Comparison of ENCODE assay signal across 9 mouse cellular contexts in the genomic region with DNA sequence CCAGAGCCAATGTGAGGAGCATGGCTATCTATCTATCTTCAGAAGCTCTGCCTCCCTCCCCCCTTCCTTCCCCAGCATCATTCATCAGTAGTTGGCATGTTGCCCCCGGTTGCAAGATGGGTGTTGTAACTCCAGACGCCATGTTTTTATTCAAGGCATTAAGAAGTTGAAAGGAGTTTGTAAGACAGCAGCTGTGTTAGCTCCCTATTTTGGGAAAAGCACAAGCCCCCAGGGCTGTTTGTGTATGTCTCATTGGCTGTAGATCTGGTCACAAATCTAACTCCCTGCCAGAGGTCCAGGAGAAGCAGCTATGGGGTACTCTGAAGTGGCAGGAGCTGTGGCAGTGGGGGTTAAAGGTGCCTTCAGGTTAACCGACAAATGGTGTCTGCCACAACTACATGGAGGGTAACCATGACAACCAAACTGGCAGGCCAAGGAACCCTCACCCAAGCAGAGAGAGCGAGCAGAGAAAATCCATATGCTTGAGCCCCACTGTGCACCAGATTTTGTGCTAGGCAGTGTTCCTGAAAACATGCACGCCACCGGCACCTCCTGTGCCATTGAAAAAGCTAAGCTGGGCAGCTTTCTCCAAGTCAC.
DNase-seq lines count a peak whose midpoint lies in the region; ATAC-seq and TF ChIP-seq lines count a peak whose summit lies in the region.
"Had no signal": no experiment of that assay in that cellular context is flagged by ENCODE, and none has a peak within 500 bp of the region (broad histone marks: within the 10 kb centered on the region; RNA-seq: fewer than 3 reads in every experiment).

No protein-coding gene starts in this region.

- TF ChIP-seq POLR2A in testis, adult 2 months (IDR thresholded peaks at IDR 0.05; ENCODE audit: control insufficient read depth, low read depth, low read length), result no peak

- H3K4me1 ChIP-seq in embryonic facial prominence, embryonic 14.5 days (ENCODE audit: control insufficient read depth, insufficient read depth, low read length), result peaks cover 4% of the 10 kb centered on the region; the same call in 1 of the 2 replicates
- peaks cover 10% of the 10 kb centered on the region for H3K4me1 ChIP-seq in embryonic facial prominence, embryonic 10.5 days
- H3K4me1 ChIP-seq in testis, adult 2 months (ENCODE audit: control insufficient read depth, insufficient read depth, low read length), result peaks cover 8% of the 10 kb centered on the region

- H3K27me3 ChIP-seq in embryonic facial prominence, embryonic 14.5 days (replicated peaks; ENCODE audit: control insufficient read depth, insufficient read depth, low read length), result no peaks in the 10 kb centered on the region
- H3K27me3 ChIP-seq in embryonic facial prominence, embryonic 10.5 days (replicated peaks; ENCODE audit: low read depth, poor library complexity, severe bottlenecking), result no peaks in the 10 kb centered on the region
- H3K27me3 ChIP-seq in testis, adult 2 months (ENCODE audit: control insufficient read depth, insufficient read depth, low read length), result no peaks in the 10 kb centered on the region

- no peak overlapping the region for H3K4me3 ChIP-seq in embryonic facial prominence, embryonic 14.5 days (ENCODE audit: low read depth, low read length)
- H3K4me3 ChIP-seq in embryonic facial prominence, embryonic 10.5 days, result no peak overlapping the region
- H3K4me3 ChIP-seq in testis, adult 2 months (ENCODE audit: control insufficient read depth, low read depth, low read length), result no peak overlapping the region

- no peak for TF ChIP-seq CTCF in testis, adult 2 months (IDR thresholded peaks at IDR 0.05; ENCODE audit: control insufficient read depth, insufficient read depth, insufficient replicate concordance, low read depth, low read length)

- peak; percentile 21 for DNase-seq in embryonic facial prominence, embryonic 14.5 days (ENCODE audit: low spot score)
- no peak for DNase-seq in embryonic facial prominence, embryonic 10.5 days (ENCODE audit: low spot score)
- DNase-seq in testis, postnatal 10 days (ENCODE audit: low spot score), result no peak
- DNase-seq in lung, postnatal 14 days, result peak; percentile 22
- no peak for DNase-seq in kidney, postnatal 25 days
- no peak for DNase-seq in c-Kit-positive CD71-positive TER-119-positive erythroid progenitor cells, embryonic 14.5 days (ENCODE audit: low spot score)
- no peak for DNase-seq in adrenal gland, postnatal 10 days

- H3K9me3 ChIP-seq in embryonic facial prominence, embryonic 14.5 days (ENCODE audit: control insufficient read depth, low read length), result no peaks in the 10 kb centered on the region
- H3K9me3 ChIP-seq in embryonic facial prominence, embryonic 10.5 days, result no peaks in the 10 kb centered on the region

- H3K27ac ChIP-seq in embryonic facial prominence, embryonic 14.5 days (replicated peaks; ENCODE audit: low read depth, low read length), result no peak overlapping the region
- H3K27ac ChIP-seq in embryonic facial prominence, embryonic 10.5 days (replicated peaks), result no peak overlapping the region
- peak overlapping the region; percentile 38; the same call in 1 of the 2 replicates for H3K27ac ChIP-seq in testis, adult 2 months (ENCODE audit: control insufficient read depth, insufficient read depth, low read depth, low read length)

- 53% methylated on average over 6 of the region's 6 CpGs for WGBS in embryonic facial prominence, embryonic 14.5 days
- WGBS in embryonic facial prominence, embryonic 10.5 days, result 65% methylated on average over 6 of the region's 6 CpGs

- no peak for ATAC-seq in embryonic facial prominence, embryonic 14.5 days (ENCODE audit: low read depth)
- ATAC-seq: intestine, embryonic 16.5 days had no signal

- H3K4me2 ChIP-seq in embryonic facial prominence, embryonic 14.5 days (ENCODE audit: low read depth, low read length), result no peak overlapping the region

- no peaks in the 10 kb centered on the region for H3K36me3 ChIP-seq in embryonic facial prominence, embryonic 14.5 days (ENCODE audit: control insufficient read depth, insufficient read depth, low read length)
- no peaks in the 10 kb centered on the region for H3K36me3 ChIP-seq in embryonic facial prominence, embryonic 10.5 days (replicated peaks)
- H3K36me3 ChIP-seq in testis, adult 2 months (ENCODE audit: control insufficient read depth, insufficient read depth, low read length), result no peaks in the 10 kb centered on the region

- H3K9ac ChIP-seq in embryonic facial prominence, embryonic 14.5 days (ENCODE audit: low read depth, low read length), result no peak overlapping the region

Comparison
In these comparisons a context has a peak if more than half of its experiments do, and no peak if none do; other contexts are left out.
1. DNase-seq: peak in embryonic facial prominence, embryonic 14.5 days (single experiment) and lung, postnatal 14 days (single experiment); none in embryonic facial prominence, embryonic 10.5 days (single experiment), testis, postnatal 10 days (single experiment), kidney, postnatal 25 days (0 of 2), c-Kit-positive CD71-positive TER-119-positive erythroid progenitor cells, embryonic 14.5 days (single experiment) and adrenal gland, postnatal 10 days (single experiment).